Mouse (Mus musculus) lung, embryonic 16.5 days (tissue): ENCODE measurements around the gene Rab22a. TPM values are rescaled to one million over a fixed set of nuclear protein-coding genes. Genes with fewer than 3 reads are reported as not detected.
"Not testable (repeated sequence)": the region's sequence is repeated elsewhere in the genome, so short reads cannot be mapped to it uniquely, and the experiment has no call there.

Experiments
- ATAC-seq: fragments of 200-750 bp; cut with Nextera tagmentation; 2 replicates; pipeline ENCODE4 v1.8.0; 2017; ENCODE audit warnings: low read depth, mild to moderate bottlenecking, moderate library complexity
- H3K27ac ChIP-seq: fragments of 300-500 bp; sonication (generic); 2 replicates; pipeline ENCODE4 v1.5.1; 2014; ENCODE audit warnings: mild to moderate bottlenecking, control low read depth, low read length
- H3K27me3 ChIP-seq: fragments of 300-500 bp; sonication (generic); 2 replicates; pipeline ENCODE4 v1.6.1; 2014; ENCODE audit warnings: low read depth, low read length, mixed read lengths; ENCODE audit not compliant: control insufficient read depth, insufficient read depth
- H3K36me3 ChIP-seq: fragments of 300-500 bp; sonication (generic); 2 replicates; pipeline ENCODE4 v1.6.1; 2014; ENCODE audit warnings: low read length; ENCODE audit not compliant: control insufficient read depth, insufficient read depth
- H3K4me1 ChIP-seq: fragments of 300-500 bp; sonication (generic); replicated peaks from 2 replicates; pipeline ENCODE4 v1.6.1; 2014; ENCODE audit warnings: low read length, mixed read lengths; ENCODE audit not compliant: control insufficient read depth, insufficient read depth
- H3K4me2 ChIP-seq: fragments of 300-500 bp; sonication (generic); 2 replicates; pipeline ENCODE4 v1.6.1; 2014; ENCODE audit warnings: low read depth, low read length, control low read depth
- H3K4me3 ChIP-seq: fragments of 300-500 bp; sonication (generic); 2 replicates; pipeline ENCODE4 v1.5.1; 2014; ENCODE audit warnings: mild to moderate bottlenecking, low read length, control low read depth
- H3K9ac ChIP-seq: fragments of 300-500 bp; sonication (generic); 2 replicates; pipeline ENCODE4 v1.6.1; 2014; ENCODE audit warnings: low read length, control low read depth
- H3K9me3 ChIP-seq: fragments of 300-500 bp; sonication (generic); 2 replicates; pipeline ENCODE4 v1.6.1; 2016; ENCODE audit warnings: low read length; ENCODE audit not compliant: control insufficient read depth
- WGBS: fragments of 180-500 bp; shearing (Covaris S2); extraction: QIAGEN DNeasy Blood & Tissue Kit; methylation state at CpG from one replicate; pipeline ENCODE4 v1.1.7; 2014; 5-methylcytosine and 5-hydroxymethylcytosine counted together
- polyA plus RNA-seq: library from polyadenylated mRNA; unstranded; fragments of >200 nt; fragmentation: Nextera tagmentation; extraction: Ambion mirVana; gene quantifications from 2 replicates; pipeline ENCODE4 v1.2.1, GENCODE M21; 2015

The Rab22a gene
- 29.7 and 34.1 TPM in 2 replicates for polyA plus RNA-seq

- WGBS, result under 1% methylated on average over 53 of the region's 55 CpGs
- no peaks in the 10 kb centered on the region for H3K27me3 ChIP-seq
- H3K36me3 ChIP-seq, result peaks cover 12% of the 10 kb centered on the region
- H3K4me1 ChIP-seq, result peaks cover 19% of the 10 kb centered on the region
- no peaks in the 10 kb centered on the region for H3K9me3 ChIP-seq
- peak within 1 kb of the TSS; percentile 77 for H3K4me2 ChIP-seq
- peak within 1 kb of the TSS; percentile 99 for H3K4me3 ChIP-seq
- H3K27ac ChIP-seq, result peak within 1 kb of the TSS; percentile 69
- ATAC-seq, result peak; percentile 98
- peak within 1 kb of the TSS; percentile 99 for H3K9ac ChIP-seq
These were observed at the start of gene Rab22a for GRCm38 (mm10) chr2:173659057-173659925. Rab22a (plus strand) TSS chr2:173659760.

- H3K27me3 ChIP-seq, result no peaks in the 10 kb centered on the region
- no peak overlapping the region for H3K9ac ChIP-seq
- no peak overlapping the region for H3K4me2 ChIP-seq
- peak overlapping the region; percentile 48; the same call in 1 of the 2 replicates for H3K27ac ChIP-seq
- 52% methylated on average over 11 of the region's 11 CpGs for WGBS
- no peaks in the 10 kb centered on the region for H3K36me3 ChIP-seq
- H3K4me1 ChIP-seq, result peaks cover 5% of the 10 kb centered on the region
- no peaks in the 10 kb centered on the region for H3K9me3 ChIP-seq
- H3K4me3 ChIP-seq, result no peak overlapping the region
- ATAC-seq, result peak; percentile 90
These were observed 44.0 kb upstream of the Rab22a start for GRCm38 (mm10) chr2:173615378-173616081.

GRCm38 (mm10) chr2:173616156-173616555 lies 43.4 kb upstream of the Rab22a start:
- no peaks in the 10 kb centered on the region for H3K27me3 ChIP-seq
- WGBS, result 53% methylated on average over 7 of the region's 7 CpGs
- no peak overlapping the region for H3K27ac ChIP-seq
- no peaks in the 10 kb centered on the region for H3K9me3 ChIP-seq
- no peak overlapping the region for H3K4me3 ChIP-seq
- peaks cover 5% of the 10 kb centered on the region for H3K4me1 ChIP-seq
- H3K4me2 ChIP-seq, result no peak overlapping the region
- ATAC-seq, result no peak
- no peaks in the 10 kb centered on the region for H3K36me3 ChIP-seq
- H3K9ac ChIP-seq, result no peak overlapping the region

- no peaks in the 10 kb centered on the region for H3K27me3 ChIP-seq
- ATAC-seq, result 0 out of 2 replicates have a peak, but pooled peaks have one; percentile 35
- 70% methylated on average over 5 of the region's 5 CpGs for WGBS
These were observed 40.4 kb upstream of the Rab22a start for GRCm38 (mm10) chr2:173619132-173619531.

GRCm38 (mm10) chr2:173620645-173621044 lies 38.9 kb upstream of the Rab22a start:
- H3K9ac ChIP-seq, result no peak overlapping the region
- no peak overlapping the region for H3K27ac ChIP-seq
- ATAC-seq, result no peak
- 93% methylated on average over 4 of the region's 4 CpGs for WGBS
- no peaks in the 10 kb centered on the region for H3K27me3 ChIP-seq
- no peak overlapping the region for H3K4me2 ChIP-seq
- H3K36me3 ChIP-seq, result no peaks in the 10 kb centered on the region
- no peaks in the 10 kb centered on the region for H3K9me3 ChIP-seq
- peaks cover 2% of the 10 kb centered on the region; the same call in 1 of the 2 replicates for H3K4me1 ChIP-seq
- no peak overlapping the region for H3K4me3 ChIP-seq

More at GRCm38 (mm10) chr2:173619132-173619531, 40.4 kb upstream of the Rab22a start:
- Histone ChIP-seq H3K9me3 (no peaks in the 10 kb centered on the region), H3K27ac (no peak overlapping the region), H3K36me3 (no peaks in the 10 kb centered on the region), H3K9ac (no peak overlapping the region), H3K4me1 (peaks cover 8% of the 10 kb centered on the region), H3K4me3 (no peak overlapping the region), H3K4me2 (no peak overlapping the region)

GRCm38 (mm10) chr2:173622173-173622601 lies 37.4 kb upstream of the Rab22a start:
- H3K9me3 ChIP-seq, result no peaks in the 10 kb centered on the region
- peak; percentile 68 for ATAC-seq
- H3K4me3 ChIP-seq, result no peak overlapping the region

GRCm38 (mm10) chr2:173624667-173625066 lies 34.9 kb upstream of the Rab22a start:
- peak; percentile 34; the same call in 1 of the 2 replicates for ATAC-seq
- Histone ChIP-seq H3K27ac (no peak overlapping the region), H3K27me3 (no peaks in the 10 kb centered on the region), H3K4me3 (no peak overlapping the region), H3K4me2 (no peak overlapping the region), H3K9me3 (no peaks in the 10 kb centered on the region), H3K9ac (no peak overlapping the region), H3K36me3 (no peaks in the 10 kb centered on the region), H3K4me1 (peaks cover 2% of the 10 kb centered on the region; the same call in 1 of the 2 replicates)
- WGBS, result 55% methylated on average over 7 of the region's 7 CpGs

More at GRCm38 (mm10) chr2:173622173-173622601, 37.4 kb upstream of the Rab22a start:
- H3K36me3 ChIP-seq, result no peaks in the 10 kb centered on the region
- H3K4me2 ChIP-seq, result no peak overlapping the region
- no peak overlapping the region for H3K27ac ChIP-seq
- WGBS, result 44% methylated on average over 7 of the region's 7 CpGs
- no peak overlapping the region for H3K9ac ChIP-seq
- H3K27me3 ChIP-seq, result no peaks in the 10 kb centered on the region
- H3K4me1 ChIP-seq, result peaks cover 2% of the 10 kb centered on the region; the same call in 1 of the 2 replicates

GRCm38 (mm10) chr2:173625786-173626185 lies 33.8 kb upstream of the Rab22a start:
- no peak for ATAC-seq
- no peak overlapping the region for H3K27ac ChIP-seq
- no peaks in the 10 kb centered on the region for H3K9me3 ChIP-seq
- 86% methylated on average over 3 of the region's 3 CpGs for WGBS
- H3K27me3 ChIP-seq, result no peaks in the 10 kb centered on the region
- H3K9ac ChIP-seq, result no peak overlapping the region
- H3K36me3 ChIP-seq, result no peaks in the 10 kb centered on the region
- no peak overlapping the region for H3K4me2 ChIP-seq
- H3K4me1 ChIP-seq, result peaks cover 2% of the 10 kb centered on the region; the same call in 1 of the 2 replicates
- no peak overlapping the region for H3K4me3 ChIP-seq

- not testable (repeated sequence) for H3K9me3 ChIP-seq, H3K9ac ChIP-seq, H3K36me3 ChIP-seq, H3K4me2 ChIP-seq, H3K4me3 ChIP-seq, ATAC-seq, H3K27ac ChIP-seq, H3K4me1 ChIP-seq, H3K27me3 ChIP-seq
- 91% methylated on average over 15 of the region's 15 CpGs for WGBS
These were observed 25.5 kb upstream of the Rab22a start for GRCm38 (mm10) chr2:173634106-173634505.
